Mouse (Mus musculus) fat pad, adult 2 months (tissue): ENCODE measurements at regions not wholly inside any gene's neighbourhood (a gene's known extent, or its start where the extent isn't known, plus 50 kb on each side); places are given as distances from the start of the nearest gene placed in this dataset.

Source experiments
- DNase-seq: peaks from one replicate; pipeline ENCODE4 v3.0.0-alpha.2; 2011; ENCODE audit warnings: low read depth, low spot score; ENCODE audit errors: extremely low read depth

GRCm38 (mm10) chr7:36352761-36353160, 345.2 kb upstream of the Tshz3 start:
- no peak for DNase-seq

- no peak for DNase-seq
Measured at GRCm38 (mm10) chr7:36350616-36351015, 347.3 kb upstream of the Tshz3 start.

- DNase-seq: no peak
Measured at GRCm38 (mm10) chr7:36348195-36348594, 349.7 kb upstream of the Tshz3 start.

GRCm38 (mm10) chr7:36334857-36335256, 363.1 kb upstream of the Tshz3 start:
- no peak for DNase-seq

- no peak for DNase-seq
Measured at GRCm38 (mm10) chr7:36334091-36334490, 363.8 kb upstream of the Tshz3 start.

- DNase-seq: no peak
Measured at GRCm38 (mm10) chr7:36332633-36333032, 365.3 kb upstream of the Tshz3 start.

GRCm38 (mm10) chr7:36328141-36328540, 369.8 kb upstream of the Tshz3 start:
- DNase-seq: no peak

GRCm38 (mm10) chr7:36324035-36324434, 373.9 kb upstream of the Tshz3 start:
- no peak for DNase-seq

- no peak for DNase-seq
Measured at GRCm38 (mm10) chr7:36322181-36322580, 375.7 kb upstream of the Tshz3 start.

- no peak for DNase-seq
Measured at GRCm38 (mm10) chr7:36317466-36318212, 380.3 kb upstream of the Tshz3 start.

GRCm38 (mm10) chr7:36313751-36314150, 384.2 kb upstream of the Tshz3 start:
- no peak for DNase-seq

GRCm38 (mm10) chr7:36309761-36310605, 387.9 kb upstream of the Tshz3 start:
- no peak for DNase-seq

- no peak for DNase-seq
Measured at GRCm38 (mm10) chr7:36308726-36309125, 389.2 kb upstream of the Tshz3 start.

GRCm38 (mm10) chr7:36308106-36308620, 389.8 kb upstream of the Tshz3 start:
- no peak for DNase-seq

- DNase-seq: no peak
Measured at GRCm38 (mm10) chr7:36277275-36277674, 420.6 kb upstream of the Tshz3 start.

- DNase-seq: no peak
Measured at GRCm38 (mm10) chr7:36268966-36269365, 429.0 kb upstream of the Tshz3 start.

- DNase-seq: no peak
Measured at GRCm38 (mm10) chr7:36265163-36265823, 432.6 kb upstream of the Tshz3 start.

- DNase-seq: no peak
Measured at GRCm38 (mm10) chr7:36262124-36262710, 435.7 kb upstream of the Tshz3 start.

GRCm38 (mm10) chr7:36257102-36257501, 440.8 kb upstream of the Tshz3 start:
- peak; percentile 10 for DNase-seq

GRCm38 (mm10) chr7:36247356-36247755, 444.6 kb upstream of the Zfp507 start:
- no peak for DNase-seq

GRCm38 (mm10) chr7:36236673-36237072, 433.9 kb upstream of the Zfp507 start:
- DNase-seq: no peak
